Mouse (Mus musculus) heart, embryonic 12.5 days (tissue): ENCODE data around the gene Hcar1. TPM values are rescaled to one million over a fixed set of nuclear protein-coding genes. Genes with fewer than 3 reads are reported as not detected.

Source experiments
- ATAC-seq: fragments of 200-750 bp; cut with Nextera tagmentation; 2 replicates; pipeline ENCODE4 v1.8.0; 2017; ENCODE audit warnings: moderate TSS enrichment, moderate library complexity; ENCODE audit not compliant: insufficient number of reproducible peaks, low FRiP score
- H3K27ac ChIP-seq: fragments of 300-500 bp; sonication (generic); 2 replicates; pipeline ENCODE4 v1.5.1; 2016; ENCODE audit warnings: mild to moderate bottlenecking, moderate library complexity; ENCODE audit not compliant: poor library complexity, severe bottlenecking
- H3K27me3 ChIP-seq: fragments of 300-500 bp; sonication (generic); replicated peaks from 2 replicates; pipeline ENCODE4 v1.6.1; 2016; ENCODE audit warnings: mild to moderate bottlenecking, moderate library complexity
- H3K36me3 ChIP-seq: fragments of 300-500 bp; sonication (generic); 2 replicates; pipeline ENCODE4 v1.6.1; 2016; ENCODE audit warnings: mild to moderate bottlenecking, moderate library complexity
- H3K4me1 ChIP-seq: fragments of 300-500 bp; sonication (generic); replicated peaks from 2 replicates; pipeline ENCODE4 v1.6.1; 2016; ENCODE audit warnings: mild to moderate bottlenecking
- H3K4me2 ChIP-seq: fragments of 300-500 bp; sonication (generic); 2 replicates; pipeline ENCODE4 v1.6.1; 2016; ENCODE audit warnings: mild to moderate bottlenecking, moderate library complexity
- H3K4me3 ChIP-seq: fragments of 300-500 bp; sonication (generic); 2 replicates; pipeline ENCODE4 v1.5.1; 2016; ENCODE audit warnings: mild to moderate bottlenecking
- H3K9ac ChIP-seq: fragments of 300-500 bp; sonication (generic); 2 replicates; pipeline ENCODE4 v1.6.1; 2016; ENCODE audit warnings: mild to moderate bottlenecking, moderate library complexity
- H3K9me3 ChIP-seq: fragments of 300-500 bp; sonication (generic); replicated peaks from 2 replicates; pipeline ENCODE4 v1.6.1; 2016; ENCODE audit warnings: mild to moderate bottlenecking, moderate library complexity
- WGBS: fragments of 180-500 bp; shearing (Covaris S2); methylation state at CpG from one replicate; pipeline ENCODE4 v1.1.7; 2016; 5-methylcytosine and 5-hydroxymethylcytosine counted together
- polyA plus RNA-seq: library from polyadenylated mRNA; unstranded; fragments of >200 nt; fragmentation: Nextera tagmentation; extraction: Ambion mirVana; gene quantifications from 2 replicates; pipeline ENCODE4 v1.2.1, GENCODE M21; 2016

Gene Hcar1
- polyA plus RNA-seq, 1 experiment from 2014 or later: 0.11 TPM

DNA sequence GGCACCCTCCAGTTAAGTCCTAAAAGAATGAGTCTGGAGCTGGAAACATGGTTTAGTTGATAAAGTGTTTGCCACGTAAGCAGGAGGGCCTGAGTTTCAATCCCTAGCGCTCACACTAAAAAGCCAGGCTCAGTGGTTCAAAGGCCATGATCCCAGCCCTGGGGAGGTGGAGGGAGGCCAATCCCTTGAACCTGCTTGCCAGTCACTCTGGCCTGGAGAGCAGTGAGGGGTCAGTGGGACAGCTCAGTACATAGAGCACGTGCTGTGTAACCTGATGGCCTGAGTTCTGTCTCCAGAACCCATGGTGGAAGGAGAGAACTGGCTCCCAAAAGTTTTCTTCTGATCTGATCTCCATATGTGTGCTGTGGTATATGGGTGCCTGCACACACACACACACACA is 45.0 kb downstream of the Hcar1 start:
- Histone ChIP-seq H3K9ac (no peak overlapping the region), H3K27ac (no peak overlapping the region), H3K36me3 (no peaks in the 10 kb centered on the region), H3K4me2 (no peak overlapping the region), H3K9me3 (no peaks in the 10 kb centered on the region), H3K4me3 (no peak overlapping the region), H3K27me3 (no peaks in the 10 kb centered on the region), H3K4me1 (no peaks in the 10 kb centered on the region)
- ATAC-seq: no peak
- WGBS: 78% methylated on average over 3 of the region's 3 CpGs

DNA sequence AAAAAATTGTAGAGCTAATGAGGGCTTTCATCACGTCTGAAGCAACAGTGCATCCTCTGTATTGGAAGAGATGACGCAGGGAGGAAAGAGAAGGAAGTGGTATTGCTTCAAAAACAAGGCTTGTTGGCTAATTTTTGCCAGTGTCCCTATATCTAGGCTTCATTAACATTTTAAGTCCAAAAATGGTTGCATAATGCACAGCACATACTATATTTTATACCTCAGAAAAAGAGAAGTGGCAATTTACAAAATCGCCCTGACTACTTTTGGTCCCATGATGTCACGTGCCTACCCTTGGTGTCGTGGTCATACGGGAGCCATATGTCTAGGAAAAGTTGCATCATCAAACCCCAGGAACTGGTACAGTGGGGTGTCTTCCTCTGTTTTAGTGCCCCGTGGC is 47.5 kb downstream of the Hcar1 start:
- Histone ChIP-seq H3K4me3 (no peak overlapping the region), H3K27ac (no peak overlapping the region), H3K4me2 (no peak overlapping the region), H3K4me1 (no peaks in the 10 kb centered on the region), H3K27me3 (no peaks in the 10 kb centered on the region), H3K36me3 (no peaks in the 10 kb centered on the region), H3K9me3 (no peaks in the 10 kb centered on the region), H3K9ac (no peak overlapping the region)
- 81% methylated on average over 7 of the region's 7 CpGs for WGBS
- ATAC-seq: no peak

DNA sequence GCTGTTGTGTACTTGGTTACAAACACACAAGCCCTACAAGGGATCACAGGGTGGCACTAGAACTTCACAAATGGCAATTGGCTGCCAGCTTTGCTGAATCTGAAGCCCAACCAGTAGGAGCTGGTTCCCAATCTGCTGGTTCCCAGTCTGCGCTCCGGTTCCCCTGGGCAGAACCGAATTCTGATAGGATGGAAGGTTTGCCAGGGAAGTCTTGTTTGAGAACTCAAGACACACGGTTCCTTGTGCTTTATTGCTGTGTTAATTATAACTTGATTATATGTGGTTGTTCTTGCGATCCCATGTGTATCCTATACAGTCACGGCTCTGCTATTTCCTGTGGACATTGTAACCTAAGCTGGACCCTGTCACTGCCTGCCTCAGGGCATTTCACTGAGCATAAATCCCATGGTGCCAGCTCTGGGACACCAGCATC is 52.1 kb downstream of the Hcar1 start:
- no peak overlapping the region for H3K4me2 ChIP-seq
- no peaks in the 10 kb centered on the region for H3K4me1 ChIP-seq
- H3K9me3 ChIP-seq: no peaks in the 10 kb centered on the region
- no peak overlapping the region for H3K9ac ChIP-seq
- WGBS: 67% methylated on average over 6 of the region's 6 CpGs
- no peak for ATAC-seq
- no peaks in the 10 kb centered on the region for H3K36me3 ChIP-seq
- no peak overlapping the region for H3K27ac ChIP-seq
- no peaks in the 10 kb centered on the region for H3K27me3 ChIP-seq
- H3K4me3 ChIP-seq: no peak overlapping the region

Other genes starting within 250 kb of the Hcar1 start
- gene Clip1, start 195.4 kb downstream of the Hcar1 start, polyA plus RNA-seq: 62.3 and 65.2 TPM in 2 replicates
- gene Zcchc8, start 158.9 kb downstream of the Hcar1 start, polyA plus RNA-seq: 69.6 and 77.5 TPM in 2 replicates
- gene Rsrc2, start 130.6 kb downstream of the Hcar1 start, polyA plus RNA-seq: 95.9 and 105 TPM in 2 replicates
- 30.7 and 31.8 TPM in 2 replicates for gene Kntc1, start 130.3 kb downstream of the Hcar1 start, polyA plus RNA-seq
- not detected in 2 replicates for gene Hcar2, start 14.5 kb downstream of the Hcar1 start, polyA plus RNA-seq
- gene Denr, start 27.2 kb upstream of the Hcar1 start, polyA plus RNA-seq: 109 and 120 TPM in 2 replicates
- 0.90 and 2.1 TPM in 2 replicates for gene Gm43518, start 47.4 kb upstream of the Hcar1 start, polyA plus RNA-seq
- gene Ccdc62, start 50.7 kb upstream of the Hcar1 start, polyA plus RNA-seq: 2.5 and 7.1 TPM in 2 replicates
- gene Hip1r, start 93.6 kb upstream of the Hcar1 start, polyA plus RNA-seq: 4.8 and 7.5 TPM in 2 replicates
- 61.9 and 64.4 TPM in 2 replicates for gene Vps37b, start 152.2 kb upstream of the Hcar1 start, polyA plus RNA-seq
- 1.6 and 1.7 TPM in 2 replicates for gene Abcb9, start 215.8 kb upstream of the Hcar1 start, polyA plus RNA-seq
- gene Ogfod2, start 232.3 kb upstream of the Hcar1 start, polyA plus RNA-seq: 16.1 and 17.0 TPM in 2 replicates
- gene Arl6ip4, start 236.1 kb upstream of the Hcar1 start, polyA plus RNA-seq: 69.7 and 78.8 TPM in 2 replicates